Mouse (Mus musculus): ENCODE data around the gene Urb1. TPM values are rescaled to one million over a fixed set of nuclear protein-coding genes. Genes with fewer than 3 reads are reported as not detected.
A peak's percentile ranks its signal among the peaks of the same experiment; 100 is the strongest.

Urb1 gene
- polyA plus RNA-seq, 1 experiment from 2014 or later = 8.1 TPM

DNA sequence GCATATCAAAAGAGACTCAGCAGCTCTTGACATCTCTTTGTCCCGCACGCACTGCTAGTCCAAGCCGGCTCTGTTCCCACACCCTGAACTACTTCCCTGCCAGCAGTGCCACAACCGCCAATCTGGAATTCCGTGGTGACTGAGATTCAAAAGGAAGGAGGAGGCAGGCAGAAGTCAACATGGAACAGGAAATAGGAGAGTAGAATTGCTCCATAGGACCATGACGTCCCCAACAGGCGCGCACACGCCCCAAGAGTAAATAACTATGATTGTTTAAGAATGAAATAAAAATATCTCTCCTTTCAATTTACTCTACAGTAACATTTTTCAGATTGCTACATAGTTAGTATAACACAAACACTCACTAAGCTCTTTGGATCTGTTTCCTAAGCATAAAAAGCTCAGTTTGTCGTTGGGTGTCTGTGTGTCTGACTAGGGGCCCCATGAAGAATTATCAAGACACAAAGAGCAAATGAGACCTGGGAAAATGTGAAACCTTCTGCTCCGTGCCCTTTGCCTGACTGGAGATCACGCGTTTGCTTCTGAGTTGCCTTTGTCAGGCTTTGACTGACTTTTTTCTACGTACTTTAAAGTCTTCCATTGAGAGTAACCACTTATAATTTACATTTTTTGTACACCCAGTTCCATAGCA is 11.0 kb upstream of the Urb1 start:
- H3K4me1 ChIP-seq (replicated peaks) = no peaks in the 10 kb centered on the region
- H3K4me2 ChIP-seq = no peak overlapping the region
- 0 out of 2 replicates have a peak, but pooled peaks cover 3% of the 10 kb centered on the region for H3K27me3 ChIP-seq
- no peaks in the 10 kb centered on the region for H3K36me3 ChIP-seq
- H3K4me3 ChIP-seq = no peak overlapping the region
- WGBS = 86% methylated on average over 14 of the region's 14 CpGs
- no peak overlapping the region for H3K27ac ChIP-seq
- ATAC-seq (ENCODE audit: low FRiP score) = no peak
- no peak overlapping the region for H3K9ac ChIP-seq
- no peaks in the 10 kb centered on the region for H3K9me3 ChIP-seq

DNA sequence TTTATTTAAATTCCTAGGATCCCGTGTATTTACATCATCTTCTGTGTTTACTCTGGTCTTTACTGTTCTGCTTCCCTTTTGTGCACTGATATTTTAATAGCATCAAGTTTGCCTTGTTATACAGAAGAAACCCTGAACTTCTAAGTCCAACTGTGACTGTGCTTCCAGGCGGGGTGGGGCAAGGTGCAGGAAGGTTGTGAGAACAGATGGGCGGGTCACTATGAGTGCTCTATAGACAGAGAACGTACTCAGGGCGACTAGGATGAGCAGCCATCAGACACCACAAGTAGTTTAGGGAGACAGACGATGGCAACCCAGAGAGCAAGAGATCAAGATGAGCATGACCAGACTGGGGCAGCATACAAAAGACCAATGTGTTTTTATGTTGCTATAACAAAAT is 10.1 kb upstream of the Urb1 start:
- no peak overlapping the region for H3K9ac ChIP-seq
- H3K9me3 ChIP-seq = no peaks in the 10 kb centered on the region
- no peak overlapping the region for H3K27ac ChIP-seq
- no peak for ATAC-seq (ENCODE audit: low FRiP score)
- no peaks in the 10 kb centered on the region for H3K36me3 ChIP-seq
- no peak overlapping the region for H3K4me3 ChIP-seq
- WGBS = 85% methylated on average over 6 of the region's 6 CpGs
- H3K27me3 ChIP-seq = 0 out of 2 replicates have a peak, but pooled peaks cover 3% of the 10 kb centered on the region
- H3K4me2 ChIP-seq = no peak overlapping the region
- no peaks in the 10 kb centered on the region for H3K4me1 ChIP-seq (replicated peaks)

DNA sequence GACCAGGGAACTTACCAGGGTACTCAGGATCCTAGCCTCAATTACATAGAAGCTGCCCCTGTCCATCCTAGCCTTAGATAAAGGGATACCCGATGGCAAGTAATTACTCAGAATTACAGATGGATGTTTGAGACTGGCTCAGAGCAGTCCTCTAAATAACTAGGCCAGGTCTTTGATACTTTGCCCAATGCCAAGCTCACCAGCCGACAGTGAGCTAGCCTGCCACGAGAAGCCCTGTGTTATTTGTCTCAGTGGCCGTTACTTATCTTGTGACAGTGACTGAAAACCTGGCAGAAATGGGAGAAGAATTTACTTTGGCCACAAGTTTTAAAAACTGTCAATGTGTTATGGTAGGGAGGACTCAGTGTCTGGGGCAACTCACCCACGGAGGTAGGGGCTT is 1.9 kb upstream of the Urb1 start:
- ATAC-seq (ENCODE audit: low FRiP score) = no peak
- Histone ChIP-seq H3K9ac (no peak overlapping the region), H3K27me3 (no peaks in the 10 kb centered on the region), H3K4me1 (replicated peaks) (peaks cover 23% of the 10 kb centered on the region), H3K9me3 (no peaks in the 10 kb centered on the region), H3K27ac (no peak overlapping the region), H3K4me3 (no peak overlapping the region), H3K4me2 (no peak overlapping the region), H3K36me3 (no peaks in the 10 kb centered on the region)
- 89% methylated on average over 5 of the region's 5 CpGs for WGBS

DNA sequence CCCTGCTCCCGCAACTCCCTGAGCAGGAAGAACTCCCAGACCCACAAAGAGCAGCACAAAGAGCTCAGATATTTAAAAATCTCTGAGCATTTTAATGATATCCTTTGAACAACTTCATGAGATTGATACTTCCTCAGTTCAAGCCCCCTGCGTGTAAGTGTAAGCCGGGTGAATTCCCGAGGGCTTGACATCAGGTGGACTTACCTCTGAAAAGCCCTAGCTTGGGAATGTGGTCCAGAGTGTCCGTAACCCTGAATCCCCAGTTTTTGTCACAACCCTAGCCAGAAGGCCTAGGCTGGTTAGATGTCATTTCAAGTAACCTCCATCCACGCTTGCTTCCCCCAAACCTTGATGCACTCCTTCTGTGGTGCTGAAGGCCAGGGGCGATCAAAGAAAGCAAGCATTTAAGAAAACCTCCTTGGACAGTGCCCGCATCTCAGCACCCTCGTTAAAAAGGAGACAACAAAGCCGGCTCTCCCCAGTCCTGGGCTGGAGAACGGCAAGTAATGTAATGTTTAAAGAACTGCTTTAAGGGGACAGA is 573 bp upstream of the Urb1 start:
- Histone ChIP-seq H3K9ac (peak overlapping the region; percentile 72), H3K27me3 (no peaks in the 10 kb centered on the region), H3K36me3 (no peaks in the 10 kb centered on the region; the same call in 1 of the 2 replicates), H3K4me1 (replicated peaks) (peaks cover 23% of the 10 kb centered on the region), H3K27ac (peak overlapping the region; percentile 80), H3K4me2 (peak overlapping the region; percentile 67), H3K9me3 (no peaks in the 10 kb centered on the region), H3K4me3 (peak overlapping the region; percentile 79)
- peak; percentile 57 for ATAC-seq (ENCODE audit: low FRiP score)
- 49% methylated on average over 11 of the region's 11 CpGs for WGBS

DNA sequence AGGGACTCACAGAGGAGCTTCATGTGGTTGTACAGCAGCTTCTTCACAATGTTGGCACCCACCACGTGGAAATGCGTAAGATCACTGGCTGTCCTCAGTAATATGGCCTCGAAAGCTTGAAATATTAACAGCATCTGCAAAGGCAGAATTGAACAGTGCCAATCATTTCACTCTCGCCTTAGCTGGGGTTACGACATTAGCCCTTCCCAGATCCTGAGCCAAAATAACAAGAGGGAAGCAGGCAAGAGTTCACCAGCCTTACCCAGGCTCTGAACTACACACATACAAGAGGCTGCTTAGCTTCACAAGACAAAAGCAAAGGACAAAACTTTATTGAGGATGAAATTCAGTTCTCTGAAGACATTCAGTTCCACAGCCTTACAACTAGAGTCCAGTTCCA is 5.7 kb downstream of the Urb1 start:
- Histone ChIP-seq H3K4me3 (no peak overlapping the region), H3K4me2 (no peak overlapping the region), H3K9ac (no peak overlapping the region), H3K27me3 (no peaks in the 10 kb centered on the region), H3K27ac (no peak overlapping the region), H3K4me1 (replicated peaks) (peaks cover 13% of the 10 kb centered on the region), H3K9me3 (no peaks in the 10 kb centered on the region), H3K36me3 (peaks cover 56% of the 10 kb centered on the region)
- 97% methylated on average over 5 of the region's 5 CpGs for WGBS
- no peak for ATAC-seq (ENCODE audit: low FRiP score)

DNA sequence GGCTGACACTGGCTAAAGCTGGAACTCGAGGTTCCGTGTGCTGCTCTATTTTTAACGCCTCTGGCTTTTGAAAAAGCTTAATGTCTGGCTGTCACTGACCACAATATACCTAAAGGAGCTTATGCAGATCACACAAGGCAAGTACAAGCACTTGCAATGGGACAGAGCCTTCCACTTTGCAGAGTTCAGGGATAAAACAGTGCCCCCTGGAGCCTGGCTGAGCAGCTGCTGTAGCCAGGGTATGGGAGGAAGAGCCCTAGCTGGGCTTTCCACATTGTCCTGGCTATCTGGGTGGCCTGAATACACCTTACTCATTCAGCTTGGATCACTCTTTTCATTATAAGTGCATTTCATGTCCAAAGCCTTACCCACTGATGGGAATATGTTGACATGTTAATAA is 8.3 kb downstream of the Urb1 start:
- ATAC-seq (ENCODE audit: low FRiP score) = no peak
- Histone ChIP-seq H3K9ac (no peak overlapping the region), H3K36me3 (peaks cover 80% of the 10 kb centered on the region), H3K9me3 (no peaks in the 10 kb centered on the region), H3K27me3 (no peaks in the 10 kb centered on the region), H3K27ac (no peak overlapping the region), H3K4me2 (no peak overlapping the region), H3K4me1 (replicated peaks) (no peaks in the 10 kb centered on the region), H3K4me3 (no peak overlapping the region)
- WGBS = 86% methylated on average over 3 of the region's 3 CpGs

DNA sequence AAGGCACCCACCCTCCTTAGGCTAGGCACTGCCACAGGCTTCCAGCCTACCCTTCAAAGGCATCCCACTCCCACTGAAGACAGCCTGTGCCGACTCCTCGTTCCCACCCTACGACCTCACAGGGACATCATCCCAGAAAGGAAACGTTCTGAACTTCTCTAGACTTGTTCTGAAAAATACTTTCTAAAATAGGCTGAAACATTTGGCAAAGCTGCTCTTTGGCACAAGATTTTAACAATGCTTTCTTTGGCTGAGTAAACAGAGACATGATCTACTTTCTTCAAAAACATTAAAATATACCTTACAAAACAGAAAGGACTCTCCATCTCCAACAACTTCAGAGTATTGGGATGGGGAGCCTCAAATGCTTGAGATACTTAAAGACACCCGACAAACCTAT is 9.0 kb downstream of the Urb1 start:
- H3K27ac ChIP-seq = no peak overlapping the region
- no peak overlapping the region for H3K4me2 ChIP-seq
- WGBS = 95% methylated on average over 5 of the region's 5 CpGs
- no peak overlapping the region for H3K9ac ChIP-seq
- H3K27me3 ChIP-seq = no peaks in the 10 kb centered on the region
- ATAC-seq (ENCODE audit: low FRiP score) = no peak
- H3K4me1 ChIP-seq (replicated peaks) = no peaks in the 10 kb centered on the region
- no peaks in the 10 kb centered on the region for H3K9me3 ChIP-seq
- H3K36me3 ChIP-seq = peaks cover 87% of the 10 kb centered on the region
- H3K4me3 ChIP-seq = no peak overlapping the region

DNA sequence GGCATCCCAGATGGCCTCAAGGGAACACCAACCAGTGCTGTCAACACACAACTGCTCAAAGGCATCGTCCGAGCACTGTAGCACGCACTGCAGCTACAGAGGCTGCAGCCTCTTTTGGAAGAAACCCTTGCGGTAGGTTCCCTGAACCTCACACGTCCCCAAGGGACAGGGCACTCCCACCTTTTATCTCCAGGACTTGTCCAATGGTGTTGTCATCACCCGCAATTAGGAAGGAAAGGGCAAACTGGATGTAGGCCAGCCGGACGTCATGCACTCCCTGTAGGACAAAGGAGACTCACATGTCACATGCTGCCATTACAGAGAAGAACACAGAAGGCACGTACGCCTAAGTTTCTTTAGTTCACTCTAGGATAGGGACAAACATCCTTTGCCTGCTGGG is 10.4 kb downstream of the Urb1 start:
- H3K36me3 ChIP-seq = peaks cover 93% of the 10 kb centered on the region
- no peaks in the 10 kb centered on the region for H3K4me1 ChIP-seq (replicated peaks)
- H3K9ac ChIP-seq = no peak overlapping the region
- WGBS = 87% methylated on average over 10 of the region's 10 CpGs
- no peaks in the 10 kb centered on the region for H3K27me3 ChIP-seq
- no peak overlapping the region for H3K4me2 ChIP-seq
- no peaks in the 10 kb centered on the region for H3K9me3 ChIP-seq
- no peak overlapping the region for H3K4me3 ChIP-seq
- no peak for ATAC-seq (ENCODE audit: low FRiP score)
- H3K27ac ChIP-seq = no peak overlapping the region

DNA sequence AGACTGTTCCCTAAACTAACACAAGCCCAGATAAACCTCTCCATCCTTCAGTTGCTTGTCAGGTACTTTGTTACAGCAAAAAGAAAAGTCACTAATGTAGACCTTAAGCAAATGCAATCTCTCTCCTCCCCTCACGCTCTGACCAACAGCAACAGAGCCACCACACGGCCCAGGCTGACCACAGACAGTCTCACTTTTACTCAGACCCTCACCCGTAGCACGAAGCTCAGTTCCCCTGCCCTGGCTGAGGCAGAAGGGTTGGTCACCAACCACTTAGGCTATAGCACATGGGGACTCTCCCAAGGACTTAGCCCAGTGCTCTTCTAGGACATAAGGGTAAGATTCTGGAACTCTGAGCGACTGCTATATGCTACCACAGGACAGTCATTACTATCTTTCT is 11.4 kb downstream of the Urb1 start:
- H3K4me2 ChIP-seq = no peak overlapping the region
- no peaks in the 10 kb centered on the region for H3K9me3 ChIP-seq
- ATAC-seq (ENCODE audit: low FRiP score) = no peak
- H3K4me1 ChIP-seq (replicated peaks) = no peaks in the 10 kb centered on the region
- H3K4me3 ChIP-seq = no peak overlapping the region
- H3K9ac ChIP-seq = no peak overlapping the region
- no peak overlapping the region for H3K27ac ChIP-seq
- WGBS = 92% methylated on average over 5 of the region's 5 CpGs
- peaks cover 93% of the 10 kb centered on the region for H3K36me3 ChIP-seq
- no peaks in the 10 kb centered on the region for H3K27me3 ChIP-seq

DNA sequence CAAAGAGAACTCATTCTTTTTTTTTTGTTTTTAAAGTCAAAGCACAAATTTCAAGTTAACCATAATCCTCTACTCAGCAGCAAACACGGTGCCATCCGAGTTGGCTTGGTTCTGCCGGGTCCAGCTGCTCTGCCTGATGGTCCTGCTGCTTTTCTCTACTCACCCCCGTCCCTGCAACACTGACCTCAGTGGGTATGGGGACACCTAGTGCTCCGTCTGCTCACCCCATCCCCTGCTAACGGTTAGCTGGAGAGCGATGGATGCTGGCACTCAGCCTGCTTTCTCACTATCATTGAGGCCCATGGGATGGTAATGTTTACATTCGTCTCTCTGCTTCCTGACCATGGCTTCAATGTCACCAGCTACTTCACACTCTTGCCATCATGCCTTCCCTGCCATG is 11.8 kb downstream of the Urb1 start:
- ATAC-seq (ENCODE audit: low FRiP score) = no peak
- H3K9me3 ChIP-seq = no peaks in the 10 kb centered on the region
- H3K27ac ChIP-seq = no peak overlapping the region
- H3K4me3 ChIP-seq = no peak overlapping the region
- H3K4me1 ChIP-seq (replicated peaks) = no peaks in the 10 kb centered on the region
- H3K36me3 ChIP-seq = peaks cover 92% of the 10 kb centered on the region
- H3K9ac ChIP-seq = no peak overlapping the region
- no peak overlapping the region for H3K4me2 ChIP-seq
- 90% methylated on average over 8 of the region's 8 CpGs for WGBS
- no peaks in the 10 kb centered on the region for H3K27me3 ChIP-seq

DNA sequence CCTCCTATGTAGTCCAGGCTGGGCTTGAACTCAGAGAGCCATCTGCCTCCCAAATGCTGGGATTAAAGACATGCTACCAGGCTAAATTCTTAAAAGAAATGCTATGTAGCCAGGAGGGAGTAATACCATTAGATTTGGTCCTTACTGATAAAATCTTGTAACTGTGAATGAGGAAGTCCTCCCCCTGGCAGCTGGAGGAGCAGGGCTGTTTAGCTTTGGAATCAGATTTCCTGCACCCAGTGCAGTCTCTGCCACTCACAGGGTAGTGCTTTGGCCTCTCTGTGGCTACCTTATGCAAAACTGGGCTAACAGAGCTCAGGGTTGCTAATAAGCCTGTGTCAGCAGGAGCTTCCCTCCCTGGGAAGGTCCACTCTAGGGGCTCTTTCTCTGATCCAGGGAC is 15.5 kb downstream of the Urb1 start:
- no peak overlapping the region for H3K4me2 ChIP-seq
- no peaks in the 10 kb centered on the region for H3K4me1 ChIP-seq (replicated peaks)
- ATAC-seq (ENCODE audit: low FRiP score) = no peak
- H3K4me3 ChIP-seq = no peak overlapping the region
- no peaks in the 10 kb centered on the region for H3K9me3 ChIP-seq
- H3K9ac ChIP-seq = no peak overlapping the region
- peaks cover 98% of the 10 kb centered on the region for H3K36me3 ChIP-seq
- no peaks in the 10 kb centered on the region for H3K27me3 ChIP-seq
- H3K27ac ChIP-seq = no peak overlapping the region

DNA sequence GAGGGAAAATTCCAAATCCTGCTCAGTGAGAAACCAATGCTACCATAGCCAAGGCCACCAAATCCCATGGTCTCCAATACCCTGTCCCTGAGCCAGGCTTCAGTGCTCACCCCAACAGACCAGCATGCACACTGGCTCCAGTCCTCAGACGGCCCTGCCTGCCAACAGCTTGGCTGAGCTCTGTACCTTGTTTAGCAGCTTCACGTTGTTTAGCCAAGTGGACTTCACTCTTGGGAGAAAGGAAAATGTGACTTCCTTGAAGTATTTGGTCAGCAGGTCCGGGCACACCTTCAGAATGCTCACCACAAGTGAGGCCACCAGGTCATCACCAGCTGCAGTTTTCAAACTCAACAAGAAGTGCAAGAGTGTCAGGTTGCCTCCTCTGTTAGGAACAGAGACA is 17.7 kb downstream of the Urb1 start:
- no peaks in the 10 kb centered on the region for H3K27me3 ChIP-seq
- H3K27ac ChIP-seq = no peak overlapping the region
- peaks cover 99% of the 10 kb centered on the region for H3K36me3 ChIP-seq
- H3K4me2 ChIP-seq = no peak overlapping the region
- ATAC-seq (ENCODE audit: low FRiP score) = no peak
- no peaks in the 10 kb centered on the region for H3K4me1 ChIP-seq (replicated peaks)
- no peak overlapping the region for H3K9ac ChIP-seq
- H3K4me3 ChIP-seq = no peak overlapping the region
- 90% methylated on average over 3 of the region's 3 CpGs for WGBS
- H3K9me3 ChIP-seq = no peaks in the 10 kb centered on the region

DNA sequence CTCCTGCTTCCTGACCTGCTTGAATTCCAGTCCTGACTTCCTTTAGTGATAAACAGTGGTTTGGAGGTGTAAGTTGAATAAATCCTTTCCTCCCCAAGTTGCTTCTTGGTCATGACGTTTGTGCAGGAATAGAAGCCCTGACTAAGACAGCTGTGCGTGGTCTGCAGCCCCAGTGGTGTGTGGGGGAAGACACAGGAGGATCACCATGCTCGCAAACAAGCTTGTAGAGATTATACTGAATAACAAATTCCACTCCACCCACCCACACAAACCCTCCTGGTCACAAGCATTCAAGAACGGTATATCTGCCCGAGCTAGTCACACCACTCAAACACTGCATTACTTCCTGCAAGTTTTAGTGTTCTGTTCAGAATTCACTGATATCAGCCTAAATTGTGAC is 18.1 kb downstream of the Urb1 start:
- H3K36me3 ChIP-seq = peaks cover 99% of the 10 kb centered on the region
- no peak overlapping the region for H3K9ac ChIP-seq
- no peaks in the 10 kb centered on the region for H3K4me1 ChIP-seq (replicated peaks)
- 94% methylated on average over 5 of the region's 5 CpGs for WGBS
- no peak for ATAC-seq (ENCODE audit: low FRiP score)
- H3K27me3 ChIP-seq = no peaks in the 10 kb centered on the region
- no peak overlapping the region for H3K4me2 ChIP-seq
- H3K4me3 ChIP-seq = no peak overlapping the region
- H3K27ac ChIP-seq = no peak overlapping the region
- H3K9me3 ChIP-seq = no peaks in the 10 kb centered on the region

All from hindbrain, embryonic 13.5 days (tissue).